Mouse (Mus musculus) hindbrain, embryonic 11.5 days (tissue): ENCODE measurements around the gene B3gat1. TPM values are rescaled to one million over a fixed set of nuclear protein-coding genes. Genes with fewer than 3 reads are reported as not detected.

Experiments used
- ATAC-seq: fragments of 200-750 bp; cut with Nextera tagmentation; 2 replicates; pipeline ENCODE4 v1.8.0; 2017; ENCODE audit warnings: mild to moderate bottlenecking, moderate TSS enrichment, moderate library complexity; ENCODE audit not compliant: low FRiP score
- DNase-seq: peaks from one replicate; pipeline ENCODE4 v3.0.0-alpha.2; 2015; ENCODE audit warnings: low spot score
- H3K27ac ChIP-seq: fragments of 300-500 bp; sonication (generic); 2 replicates; pipeline ENCODE4 v1.5.1; 2014; ENCODE audit warnings: mild to moderate bottlenecking, low read depth, low read length
- H3K27me3 ChIP-seq: fragments of 300-500 bp; sonication (generic); 2 replicates; pipeline ENCODE4 v1.6.1; 2014; ENCODE audit warnings: mild to moderate bottlenecking, low read length, moderate library complexity, mixed read lengths; ENCODE audit not compliant: control insufficient read depth, insufficient read depth
- H3K36me3 ChIP-seq: fragments of 300-500 bp; sonication (generic); 2 replicates; pipeline ENCODE4 v1.6.1; 2014; ENCODE audit warnings: mild to moderate bottlenecking, low read length, moderate library complexity, mixed read lengths; ENCODE audit not compliant: control insufficient read depth, insufficient read depth
- H3K4me1 ChIP-seq: fragments of 300-500 bp; sonication (generic); replicated peaks from 2 replicates; pipeline ENCODE4 v1.6.1; 2014; ENCODE audit warnings: low read length, mixed read lengths; ENCODE audit not compliant: control insufficient read depth, insufficient read depth
- H3K4me2 ChIP-seq: fragments of 300-500 bp; sonication (generic); replicated peaks from 2 replicates; pipeline ENCODE4 v1.6.1; 2014; ENCODE audit warnings: mild to moderate bottlenecking, low read depth, low read length
- H3K4me3 ChIP-seq: fragments of 300-500 bp; sonication (generic); 2 replicates; pipeline ENCODE4 v1.5.1; 2014; ENCODE audit warnings: low read depth, low read length
- H3K9ac ChIP-seq: fragments of 300-500 bp; sonication (generic); 2 replicates; pipeline ENCODE4 v1.6.1; 2014; ENCODE audit warnings: low read depth, low read length
- H3K9me3 ChIP-seq: fragments of 300-500 bp; sonication (generic); 2 replicates; pipeline ENCODE4 v1.6.1; 2016; ENCODE audit warnings: low read length; ENCODE audit not compliant: control insufficient read depth
- WGBS: fragments of 180-500 bp; shearing (Covaris S2); extraction: QIAGEN DNeasy Blood & Tissue Kit; methylation state at CpG from one replicate; pipeline ENCODE4 v1.1.7; 2014; 5-methylcytosine and 5-hydroxymethylcytosine counted together
- polyA plus RNA-seq: library from polyadenylated mRNA; unstranded; fragments of >200 nt; fragmentation: Nextera tagmentation; extraction: Ambion mirVana; gene quantifications from 2 replicates; pipeline ENCODE4 v1.2.1, GENCODE M21; 2014

B3gat1 gene
- polyA plus RNA-seq, result 7.3 and 8.6 TPM in 2 replicates

DNA sequence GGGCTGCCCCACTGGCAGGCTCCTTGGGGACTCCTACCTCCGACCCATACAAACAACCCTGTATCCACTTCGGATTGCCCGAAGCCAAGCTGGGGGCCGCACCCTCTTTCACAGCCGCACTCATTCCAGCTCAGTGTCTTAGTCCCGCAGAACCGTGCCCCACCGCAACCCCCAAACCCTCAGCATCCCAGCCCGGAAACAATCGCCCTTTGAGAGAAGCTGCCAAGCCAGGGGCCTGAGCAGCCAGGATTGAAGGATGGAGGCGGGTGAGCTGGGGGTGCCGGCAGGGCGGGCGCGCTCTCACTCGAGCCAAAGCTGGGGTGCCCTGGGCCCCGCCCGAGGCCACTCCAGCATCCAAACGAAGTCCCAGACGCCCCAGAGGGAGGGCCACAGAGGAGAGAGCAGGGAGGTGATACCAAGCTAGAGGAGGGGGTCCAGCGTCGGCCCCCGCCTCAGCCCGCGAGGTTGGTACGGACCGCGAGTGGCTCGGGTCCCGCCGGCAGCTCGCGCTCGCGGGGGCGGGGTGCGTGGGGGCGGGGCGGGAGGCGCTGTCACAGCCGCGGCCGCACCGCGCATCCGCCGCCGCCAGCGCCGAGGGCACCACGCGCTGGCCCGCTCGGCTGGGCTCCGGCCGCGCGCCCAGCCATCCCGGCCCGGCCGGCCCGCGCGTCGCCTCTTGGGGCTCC is at the start of gene B3gat1:
TSS of gene B3gat1 (plus strand) at position 523 of the 686 bp plus-strand sequence.
- peak; percentile 79 for DNase-seq
- no peaks in the 10 kb centered on the region for H3K4me1 ChIP-seq
- H3K27ac ChIP-seq, result 0 out of 2 replicates have a peak within 1 kb of the TSS, but pooled peaks have one; percentile 27
- peak within 1 kb of the TSS; percentile 95 for H3K4me2 ChIP-seq
- H3K4me3 ChIP-seq, result peak within 1 kb of the TSS; percentile 74
- peak within 1 kb of the TSS; percentile 86 for H3K9ac ChIP-seq
- WGBS, result 2% methylated on average over 30 of the region's 65 CpGs
- no peaks in the 10 kb centered on the region for H3K36me3 ChIP-seq
- peak; percentile 90 for ATAC-seq
- H3K27me3 ChIP-seq, result peaks cover 4% of the 10 kb centered on the region; the same call in 1 of the 2 replicates
- H3K9me3 ChIP-seq, result no peaks in the 10 kb centered on the region

DNA sequence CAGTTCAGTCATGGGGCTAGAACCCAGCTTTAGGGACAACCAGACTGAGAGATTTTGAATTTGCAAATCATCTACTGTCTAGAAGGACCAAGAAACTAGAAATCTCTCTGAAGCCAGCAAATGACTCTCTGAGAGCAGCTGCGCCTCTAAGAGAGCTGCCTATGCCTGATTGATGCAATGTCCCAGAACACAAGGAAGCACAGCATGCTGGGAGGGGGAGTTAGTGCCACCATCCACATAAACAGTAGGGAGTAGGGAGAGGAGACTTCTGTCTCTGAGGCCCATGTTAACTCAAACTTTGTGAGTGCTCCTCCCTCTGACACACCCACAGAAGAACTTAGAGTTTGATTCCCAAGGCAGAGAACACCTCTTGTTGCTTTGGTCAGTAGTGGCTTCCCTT is 44.4 kb upstream of the B3gat1 start:
- no peak overlapping the region for H3K4me2 ChIP-seq
- no peak for ATAC-seq
- no peak overlapping the region for H3K27ac ChIP-seq
- no peaks in the 10 kb centered on the region for H3K36me3 ChIP-seq
- H3K9ac ChIP-seq, result no peak overlapping the region
- no peaks in the 10 kb centered on the region for H3K9me3 ChIP-seq
- H3K4me3 ChIP-seq, result no peak overlapping the region
- H3K27me3 ChIP-seq, result no peaks in the 10 kb centered on the region
- peak; percentile 5 for DNase-seq
- H3K4me1 ChIP-seq, result no peaks in the 10 kb centered on the region
- 54% methylated on average over 1 of the region's 1 CpGs for WGBS

DNA sequence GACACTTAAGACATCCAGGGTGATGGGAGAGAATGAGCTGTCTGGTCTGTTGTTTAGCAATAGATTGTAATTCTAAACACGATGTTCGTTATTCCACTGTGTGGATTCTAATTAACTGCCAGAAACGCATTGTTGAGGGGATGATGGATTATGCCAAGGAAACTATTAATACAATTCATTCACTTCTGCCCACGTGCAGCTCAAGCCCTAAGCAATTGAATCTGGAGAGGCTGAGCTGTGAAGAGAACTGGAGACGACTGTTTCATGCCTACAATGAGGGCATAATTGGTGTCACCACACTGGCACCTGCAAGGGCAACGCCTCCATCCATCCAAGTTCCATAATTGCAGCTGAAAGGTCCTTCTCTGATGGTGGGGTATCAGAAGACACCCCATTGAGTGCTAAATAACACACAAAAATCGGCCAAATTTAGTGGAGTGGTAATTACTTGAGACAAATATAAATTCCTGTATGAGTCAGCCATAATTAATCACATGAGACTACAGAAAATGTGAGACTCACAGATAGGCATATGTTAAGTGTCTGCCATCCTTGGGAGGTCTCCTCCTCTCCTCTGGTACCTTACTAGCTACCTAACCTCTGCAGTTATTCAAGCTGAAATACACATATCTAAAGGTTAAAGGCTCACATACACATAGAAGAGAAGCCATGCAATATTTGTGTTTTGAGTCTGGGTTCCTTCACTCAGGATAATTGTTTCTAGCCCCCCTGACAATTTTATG is 43.4 kb upstream of the B3gat1 start:
- Histone ChIP-seq H3K4me3 (no peak overlapping the region), H3K4me2 (no peak overlapping the region), H3K9me3 (no peaks in the 10 kb centered on the region), H3K4me1 (no peaks in the 10 kb centered on the region), H3K27me3 (no peaks in the 10 kb centered on the region), H3K9ac (no peak overlapping the region), H3K36me3 (no peaks in the 10 kb centered on the region), H3K27ac (no peak overlapping the region)
- DNase-seq (peak; percentile 32), ATAC-seq (peak; percentile 87)
- WGBS, result 54% methylated on average over 7 of the region's 7 CpGs

DNA sequence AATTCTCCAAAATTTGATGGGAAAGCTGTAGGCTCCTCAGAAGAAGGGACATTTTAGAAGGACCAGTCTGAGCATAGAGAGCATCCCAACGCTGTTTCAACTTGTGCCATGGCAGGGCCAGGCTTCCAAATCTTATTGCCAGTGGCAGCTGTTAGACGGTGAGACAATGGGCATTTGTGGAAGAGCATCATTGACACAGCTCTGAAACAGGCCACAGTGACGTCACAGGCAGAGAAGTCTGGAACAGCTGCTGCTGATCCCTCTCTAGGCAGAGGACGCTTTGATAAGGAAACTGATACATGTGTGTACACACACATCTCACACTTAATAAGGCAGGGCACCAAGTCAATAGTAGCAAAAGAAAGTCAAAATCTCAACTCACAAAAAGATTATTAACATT is 40.9 kb upstream of the B3gat1 start:
- H3K4me2 ChIP-seq, result no peak overlapping the region
- ATAC-seq, result no peak
- 82% methylated on average over 4 of the region's 4 CpGs for WGBS

DNA sequence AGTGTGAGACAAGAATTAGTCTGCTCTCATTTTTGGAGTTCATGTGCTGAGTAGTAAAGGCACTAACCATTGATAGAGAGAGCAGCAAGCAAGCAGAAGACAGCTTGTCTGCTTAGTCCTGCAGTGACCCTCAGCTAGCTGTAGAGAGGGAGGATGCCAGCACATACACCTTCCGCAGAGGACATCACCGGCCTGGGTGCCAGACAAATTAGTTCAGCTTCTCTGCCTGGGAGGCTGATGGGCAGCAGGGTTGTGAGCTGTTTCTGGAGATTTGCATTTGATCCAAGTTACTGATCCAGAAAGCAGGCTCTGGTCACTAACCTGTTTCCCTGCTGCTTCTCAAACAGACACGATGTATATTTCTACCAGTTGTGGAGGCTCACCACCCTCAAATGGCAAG is 38.9 kb upstream of the B3gat1 start:
- Histone ChIP-seq H3K4me3 (no peak overlapping the region), H3K36me3 (no peaks in the 10 kb centered on the region), H3K4me2 (no peak overlapping the region), H3K9ac (no peak overlapping the region), H3K27me3 (no peaks in the 10 kb centered on the region), H3K27ac (no peak overlapping the region), H3K9me3 (no peaks in the 10 kb centered on the region), H3K4me1 (no peaks in the 10 kb centered on the region)
- WGBS, result 80% methylated on average over 3 of the region's 3 CpGs
- ATAC-seq (no peak), DNase-seq (no peak)

More for the DNA sequence above, 40.9 kb upstream of the B3gat1 start:
- no peak for DNase-seq
- Histone ChIP-seq H3K9ac (no peak overlapping the region), H3K4me1 (no peaks in the 10 kb centered on the region), H3K36me3 (no peaks in the 10 kb centered on the region), H3K4me3 (no peak overlapping the region), H3K27me3 (no peaks in the 10 kb centered on the region), H3K27ac (no peak overlapping the region), H3K9me3 (no peaks in the 10 kb centered on the region)

DNA sequence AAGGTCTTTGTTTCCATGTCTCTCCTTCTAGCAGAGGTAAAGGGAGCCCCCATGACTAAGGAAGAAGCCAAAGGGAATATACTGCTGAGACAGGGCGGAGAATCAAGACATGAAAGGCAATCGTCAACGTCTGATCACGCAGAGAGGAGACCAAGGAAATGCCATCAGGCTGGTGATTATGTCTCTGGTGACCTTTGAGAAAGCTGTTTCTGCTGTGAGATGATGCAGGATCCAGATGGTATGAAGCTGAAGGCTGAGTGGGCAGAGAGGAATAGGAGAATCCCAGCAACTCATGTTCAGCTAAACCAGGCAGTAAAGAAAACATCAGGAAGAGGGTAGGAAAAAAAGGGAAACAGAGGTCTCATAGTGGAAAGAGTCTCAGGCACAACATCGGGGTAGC is 38.4 kb upstream of the B3gat1 start:
- Histone ChIP-seq H3K4me3 (no peak overlapping the region), H3K4me1 (no peaks in the 10 kb centered on the region), H3K27me3 (no peaks in the 10 kb centered on the region), H3K4me2 (no peak overlapping the region), H3K9me3 (no peaks in the 10 kb centered on the region), H3K27ac (no peak overlapping the region), H3K36me3 (no peaks in the 10 kb centered on the region), H3K9ac (no peak overlapping the region)
- DNase-seq (no peak), ATAC-seq (no peak)
- WGBS, result 77% methylated on average over 5 of the region's 5 CpGs

DNA sequence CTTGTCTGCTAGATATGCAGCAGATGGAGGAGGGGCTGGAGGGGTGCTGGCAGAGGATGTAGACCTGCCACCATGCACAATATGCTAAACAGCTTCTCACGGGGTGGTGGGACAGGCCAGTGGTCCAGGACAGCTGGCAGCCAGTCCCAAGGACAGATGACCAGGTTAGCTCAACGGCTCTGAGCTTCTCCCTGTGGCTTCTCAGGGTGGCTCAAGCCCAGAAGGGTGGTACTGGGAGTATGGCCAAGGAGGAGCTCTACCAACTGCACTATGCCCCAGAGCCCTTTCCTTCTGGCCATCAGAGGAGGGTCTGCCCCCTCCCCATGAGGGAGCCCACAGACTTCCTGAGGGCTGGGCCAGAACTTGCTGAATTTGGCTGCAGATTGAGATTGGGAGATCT is 35.2 kb upstream of the B3gat1 start:
- Histone ChIP-seq H3K36me3 (no peaks in the 10 kb centered on the region), H3K4me3 (no peak overlapping the region), H3K9ac (no peak overlapping the region), H3K9me3 (no peaks in the 10 kb centered on the region), H3K27ac (no peak overlapping the region), H3K27me3 (no peaks in the 10 kb centered on the region), H3K4me1 (no peaks in the 10 kb centered on the region), H3K4me2 (no peak overlapping the region)
- WGBS, result 66% methylated on average over 2 of the region's 2 CpGs
- DNase-seq, result no peak
- no peak for ATAC-seq

DNA sequence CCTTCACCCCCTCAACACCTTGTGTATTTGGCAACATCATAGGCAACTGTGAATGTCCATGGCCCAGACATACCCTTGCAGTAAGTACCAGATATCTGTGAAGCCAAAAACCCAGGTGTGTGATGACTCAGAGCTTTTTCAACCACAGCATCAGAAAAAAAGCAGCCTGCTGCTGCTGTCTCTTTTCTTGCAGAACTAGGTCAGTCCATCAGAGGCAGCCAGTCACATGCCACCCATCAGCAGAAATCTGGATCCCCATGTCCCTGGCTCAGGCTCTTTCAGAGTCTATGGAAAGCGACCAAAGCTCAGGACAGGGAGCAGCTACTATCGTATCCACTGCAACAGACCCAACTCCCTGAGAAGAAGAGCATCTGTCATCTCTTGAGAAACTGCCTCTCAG is 33.2 kb upstream of the B3gat1 start:
- H3K9me3 ChIP-seq, result no peaks in the 10 kb centered on the region
- WGBS, result 98% methylated on average over 2 of the region's 2 CpGs
- no peak overlapping the region for H3K4me3 ChIP-seq
- DNase-seq (no peak), ATAC-seq (no peak)
- no peak overlapping the region for H3K4me2 ChIP-seq
- H3K9ac ChIP-seq, result no peak overlapping the region
- no peak overlapping the region for H3K27ac ChIP-seq
- no peaks in the 10 kb centered on the region for H3K27me3 ChIP-seq
- H3K36me3 ChIP-seq, result no peaks in the 10 kb centered on the region
- H3K4me1 ChIP-seq, result no peaks in the 10 kb centered on the region

DNA sequence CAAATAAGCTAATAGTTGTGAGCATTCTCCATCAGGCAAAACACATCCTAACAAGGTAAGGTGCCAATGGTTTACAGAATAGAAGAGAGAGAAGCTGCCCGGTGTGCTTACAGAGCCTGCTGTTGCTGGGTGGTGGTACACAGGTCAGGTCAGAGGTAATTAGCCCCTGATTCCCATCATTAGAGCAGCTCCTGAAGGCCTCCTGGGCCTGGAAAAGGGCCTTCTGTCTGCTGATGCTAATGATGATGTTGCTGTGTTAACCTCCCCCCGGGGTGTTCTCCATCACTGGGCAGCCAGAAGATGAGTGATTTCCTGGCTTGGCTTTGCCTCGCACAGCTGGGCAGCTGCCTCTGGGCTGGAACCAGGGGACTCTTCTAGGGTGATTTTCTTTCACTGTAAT is 15.1 kb upstream of the B3gat1 start:
- DNase-seq, result peak; percentile 30
- Histone ChIP-seq H3K4me3 (no peak overlapping the region), H3K4me2 (no peak overlapping the region), H3K9ac (no peak overlapping the region), H3K27me3 (no peaks in the 10 kb centered on the region), H3K9me3 (no peaks in the 10 kb centered on the region), H3K36me3 (no peaks in the 10 kb centered on the region), H3K4me1 (no peaks in the 10 kb centered on the region), H3K27ac (no peak overlapping the region)
- 48% methylated on average over 3 of the region's 3 CpGs for WGBS
- ATAC-seq, result peak; percentile 79
